Mouse (Mus musculus) lung, adult 18-20 months (tissue): Measurements from ENCODE around the gene Adra1d.

ENCODE experiments used
- DNase-seq, 2 experiments: peaks; one replicate each; pipeline ENCODE4 v3.0.0; 2022; ENCODE audit warnings: mixed read lengths in 2 of 2

The Adra1d gene

DNA sequence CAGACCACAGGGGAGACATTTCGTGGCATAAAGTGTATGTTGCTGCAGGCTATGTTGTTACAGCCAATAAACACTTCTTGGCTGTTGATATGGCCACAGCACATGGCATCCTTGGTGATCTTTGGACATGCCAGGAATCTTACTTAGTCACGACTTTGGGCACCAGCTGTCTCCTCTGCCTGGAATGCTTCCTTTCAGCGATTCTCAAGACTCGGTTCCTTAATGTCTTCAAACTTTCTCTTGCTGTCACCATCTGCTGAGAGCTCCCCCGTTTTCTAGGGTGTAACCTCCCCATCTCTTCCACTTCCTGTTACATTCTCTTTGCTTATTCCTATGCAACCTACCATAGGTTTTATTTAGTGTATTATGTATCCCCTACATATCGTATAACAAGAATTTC is 22.3 kb downstream of the Adra1d start:
- no peak for DNase-seq

DNA sequence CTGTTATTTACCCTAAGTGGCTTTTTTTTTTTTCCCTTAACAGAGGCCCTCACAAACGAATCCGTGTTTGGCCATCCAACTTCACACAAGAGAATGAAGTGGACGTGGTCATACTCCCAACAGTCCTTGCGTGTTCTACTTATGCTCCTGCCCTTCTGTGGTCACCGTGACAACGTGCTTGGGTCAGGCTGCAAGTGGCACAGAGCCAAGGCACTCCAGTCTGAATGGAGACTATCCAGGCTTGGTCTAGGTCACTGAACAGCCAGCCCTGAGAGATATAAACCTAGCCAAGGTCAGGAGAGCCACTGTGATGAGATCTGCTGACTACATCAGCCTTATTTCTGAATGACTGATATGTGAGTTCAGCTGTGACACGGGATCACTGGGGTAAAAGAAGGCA is 23.7 kb downstream of the Adra1d start:
- DNase-seq, result peak; percentile 65 to 76

DNA sequence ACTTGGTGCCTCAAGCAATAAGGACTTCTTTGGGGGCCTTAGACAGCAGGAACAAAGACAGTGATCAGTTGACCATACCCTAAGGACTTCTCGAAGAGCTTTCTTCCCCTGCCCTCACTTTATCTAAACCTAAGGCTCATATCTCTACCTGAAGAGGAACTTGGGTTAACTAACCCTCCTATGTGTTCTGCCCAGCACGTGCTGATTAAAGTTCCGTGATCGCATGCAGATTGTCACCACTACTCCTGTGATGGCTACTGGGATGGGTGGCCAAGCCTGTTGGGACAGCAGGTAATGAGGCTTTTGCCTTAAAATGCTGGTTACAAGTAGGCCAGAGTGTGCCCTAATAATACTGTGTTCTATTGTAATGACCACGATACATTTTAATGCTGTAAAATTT is 26.9 kb downstream of the Adra1d start:
- DNase-seq, result no peak

DNA sequence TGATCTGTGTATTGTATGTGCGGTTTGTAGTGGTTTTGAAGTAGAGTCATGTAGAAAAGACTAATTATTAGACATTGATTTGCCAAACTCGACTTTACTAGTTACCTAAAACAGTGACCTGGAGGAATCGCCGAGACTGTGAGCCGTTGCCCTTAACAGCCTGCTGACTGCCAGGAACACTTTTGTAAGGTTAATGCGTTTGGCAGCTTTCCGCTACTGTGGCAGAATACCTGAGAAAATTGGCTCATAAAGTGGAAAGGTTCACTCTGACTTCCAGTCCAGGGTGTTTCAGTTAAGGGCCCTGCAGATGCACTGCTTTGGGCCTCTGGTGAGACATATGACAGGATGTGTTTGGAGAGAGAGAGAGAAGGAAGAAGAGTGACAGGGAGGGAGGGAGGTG is 30.8 kb downstream of the Adra1d start:
- DNase-seq, result no peak

DNA sequence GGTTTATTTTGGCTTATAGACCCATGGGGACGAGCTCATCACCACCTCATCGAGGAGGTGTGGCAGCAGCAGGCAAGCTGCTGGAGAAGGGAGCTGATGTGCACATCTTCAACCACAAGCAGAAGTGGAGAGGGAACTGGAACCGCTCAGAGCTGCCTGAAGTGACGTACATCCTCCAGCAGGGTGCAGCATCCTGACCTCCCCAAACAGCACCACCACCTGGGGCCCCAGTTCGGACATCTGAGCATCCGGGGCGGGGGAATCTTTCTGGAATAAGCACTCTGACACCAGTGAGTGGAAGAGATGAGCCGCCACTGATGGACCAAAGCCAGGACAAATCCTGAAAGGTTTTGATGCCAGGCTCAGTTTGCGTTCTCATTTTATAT is 31.5 kb downstream of the Adra1d start:
- peak; percentile 39 to 49 for DNase-seq

DNA sequence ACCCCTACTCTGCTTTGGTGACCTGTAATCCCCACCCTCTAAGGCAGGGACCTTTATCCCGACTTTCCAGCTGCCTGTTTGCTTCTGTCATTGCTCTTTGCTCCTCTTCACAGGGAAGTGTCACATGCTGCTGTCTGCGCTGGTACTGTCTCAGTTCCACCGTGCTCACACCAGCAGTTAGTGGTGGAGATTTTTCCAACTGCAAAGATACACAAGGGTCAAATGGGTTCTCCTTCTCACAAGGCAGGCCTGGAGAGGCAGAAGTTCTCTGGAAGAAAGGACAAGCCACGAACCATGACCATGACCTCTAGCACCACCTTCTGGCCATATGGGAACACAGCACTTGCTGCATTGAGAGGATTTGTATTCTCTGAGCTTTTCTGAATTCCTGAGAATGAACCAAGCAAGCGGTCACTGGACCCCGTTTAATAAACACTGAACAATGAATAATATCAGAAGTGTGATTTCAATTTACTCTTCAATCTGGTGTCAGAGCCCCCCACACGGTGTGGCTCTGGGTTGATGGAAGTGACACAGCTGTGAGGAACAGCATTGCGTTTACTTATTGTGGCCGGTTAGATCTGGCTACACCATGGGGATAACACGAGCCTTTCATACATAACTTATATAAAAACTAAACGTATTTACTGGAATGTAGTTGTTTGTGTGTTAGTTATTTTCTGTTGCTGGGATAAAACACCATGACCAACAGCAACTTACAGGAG is 32.0 kb downstream of the Adra1d start:
- DNase-seq, result peak; percentile 35 to 46

DNA sequence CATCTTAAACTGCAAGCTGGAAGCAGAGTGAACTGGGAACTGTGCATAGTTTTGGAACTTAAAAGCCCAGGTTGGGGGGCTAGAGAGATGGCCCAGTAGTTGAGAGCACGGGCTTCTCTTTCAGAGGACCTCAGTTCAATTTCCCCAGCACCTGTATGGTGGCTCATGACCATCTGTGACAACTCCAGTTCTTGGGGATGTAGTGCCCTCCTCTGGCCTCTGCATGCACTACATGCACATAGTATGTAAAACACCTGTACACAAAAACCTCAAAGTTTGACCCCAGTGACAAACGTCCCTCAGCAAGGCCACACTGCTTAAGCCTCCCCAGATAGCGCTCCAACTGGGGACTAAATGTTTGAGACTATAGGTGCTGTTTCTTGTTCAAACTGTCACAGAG is 35.0 kb downstream of the Adra1d start:
- DNase-seq, result no peak

DNA sequence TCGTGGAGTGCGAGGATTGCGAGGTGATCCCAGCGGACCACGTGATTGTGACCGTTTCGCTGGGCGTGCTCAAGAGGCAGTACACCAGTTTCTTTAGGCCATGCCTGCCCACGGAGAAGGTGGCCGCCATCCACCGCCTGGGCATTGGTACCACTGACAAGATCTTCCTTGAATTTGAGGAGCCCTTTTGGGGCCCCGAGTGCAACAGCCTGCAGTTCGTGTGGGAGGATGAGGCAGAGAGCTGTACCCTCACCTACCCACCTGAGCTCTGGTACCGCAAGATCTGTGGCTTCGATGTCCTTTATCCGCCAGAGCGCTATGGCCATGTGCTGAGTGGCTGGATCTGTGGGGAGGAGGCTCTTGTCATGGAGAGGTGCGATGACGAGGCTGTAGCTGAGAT is 41.3 kb downstream of the Adra1d start:
- DNase-seq, result no peak

DNA sequence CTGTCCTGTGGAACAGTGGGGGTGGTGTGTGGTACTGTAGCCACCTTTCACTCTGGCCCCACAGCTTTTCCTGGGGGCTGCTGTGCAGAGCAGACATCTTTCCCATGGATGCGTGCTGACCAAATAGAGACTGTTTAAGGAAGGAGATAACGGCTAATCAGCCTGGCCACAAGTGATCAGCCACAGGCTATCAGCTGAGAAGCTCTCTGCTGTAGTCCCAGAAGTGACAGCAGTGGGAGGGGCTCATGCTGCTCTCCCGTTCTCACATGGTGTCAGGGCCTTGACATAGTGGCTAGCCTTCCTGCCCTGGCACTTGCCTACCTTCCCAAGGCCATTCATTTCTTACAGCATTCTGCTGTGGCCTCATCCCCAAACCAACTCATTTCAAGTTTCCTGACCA is 43.3 kb downstream of the Adra1d start:
- no peak for DNase-seq

DNA sequence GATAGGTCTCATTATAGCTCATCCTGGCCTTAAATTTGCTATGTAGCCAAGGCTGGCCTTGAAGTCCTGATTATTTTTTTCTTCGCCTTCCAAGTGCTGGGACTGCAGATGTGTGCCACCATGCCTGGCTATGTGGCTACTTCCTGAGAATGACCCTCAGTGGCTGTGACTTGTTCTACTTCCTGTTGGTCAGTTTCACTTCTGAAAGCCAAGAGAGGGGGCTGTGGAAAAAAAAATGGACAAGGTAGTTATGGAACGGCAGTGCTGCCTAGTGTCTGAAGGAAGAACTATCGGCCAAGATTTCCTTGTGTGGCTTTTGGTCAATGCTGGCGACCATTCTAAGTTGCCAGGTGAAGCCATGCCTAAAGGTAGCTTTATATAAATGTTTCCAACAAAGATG is 44.5 kb downstream of the Adra1d start:
- no peak for DNase-seq

DNA sequence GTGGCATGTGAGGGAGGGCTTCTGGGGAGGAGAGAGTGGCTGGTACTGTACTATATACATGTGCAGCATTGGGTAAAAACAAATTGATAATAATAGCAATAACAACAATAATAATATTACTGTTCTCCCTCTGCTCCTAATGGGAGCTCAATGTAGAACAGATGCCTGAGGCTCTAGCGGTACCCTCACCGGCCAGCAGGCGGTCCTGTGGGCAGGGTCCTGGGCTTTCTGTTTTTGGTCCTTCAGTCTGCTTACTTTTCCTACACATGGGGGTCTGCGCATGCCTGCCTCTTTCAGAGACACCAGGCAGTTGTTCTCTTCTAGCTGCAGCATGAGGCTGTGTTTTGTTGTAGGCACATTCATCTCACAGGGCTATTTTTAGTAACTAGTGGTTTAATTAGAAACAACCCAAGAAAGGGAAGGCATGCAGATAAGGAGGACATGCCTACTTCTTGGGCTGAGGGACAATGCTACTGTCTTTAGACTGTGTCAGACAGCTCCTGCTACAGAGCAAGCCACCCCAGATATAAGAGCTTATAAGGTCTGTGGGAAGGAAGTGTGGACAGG is 47.9 kb downstream of the Adra1d start:
- no peak for DNase-seq

DNA sequence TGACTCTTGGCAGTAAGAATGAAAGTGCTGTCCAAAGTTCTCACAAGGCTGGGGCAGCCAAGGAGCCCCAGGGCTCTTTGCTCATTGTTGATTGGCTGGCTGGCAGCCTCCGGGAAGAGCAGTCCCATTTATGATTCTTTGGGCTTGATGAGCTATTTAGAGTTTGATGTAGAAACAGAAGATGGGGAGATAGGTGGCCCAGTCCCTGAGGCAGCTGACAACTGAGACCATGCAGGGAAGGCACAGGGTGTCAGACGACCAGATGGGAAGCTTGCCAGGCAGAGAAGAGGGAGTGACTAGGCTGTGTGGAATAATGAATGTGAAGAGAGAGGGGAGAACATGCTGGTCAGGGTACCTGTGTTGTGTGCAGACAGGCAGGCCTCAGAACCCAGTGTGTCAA is 48.6 kb downstream of the Adra1d start:
- no peak for DNase-seq

DNA sequence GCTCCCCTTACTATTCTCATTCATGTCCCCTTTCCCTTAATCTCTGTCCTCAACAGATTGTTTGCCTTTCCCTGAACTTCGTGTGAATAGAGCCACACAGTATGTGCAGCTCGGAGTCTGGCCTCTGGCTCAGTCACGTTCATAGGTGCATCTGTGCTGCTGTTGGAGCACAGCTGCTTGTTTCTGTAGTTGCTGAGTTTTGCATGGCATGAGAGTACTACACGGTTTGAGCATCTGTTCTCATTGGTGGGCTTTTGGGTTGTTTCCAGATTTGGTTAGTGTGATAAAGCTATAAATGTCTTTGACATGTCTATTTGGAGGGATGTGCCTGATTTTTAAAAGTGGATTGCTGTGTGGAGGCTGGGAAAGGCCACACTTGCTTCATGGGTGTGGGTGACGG is 51.6 kb downstream of the Adra1d start:
- no peak for DNase-seq

DNA sequence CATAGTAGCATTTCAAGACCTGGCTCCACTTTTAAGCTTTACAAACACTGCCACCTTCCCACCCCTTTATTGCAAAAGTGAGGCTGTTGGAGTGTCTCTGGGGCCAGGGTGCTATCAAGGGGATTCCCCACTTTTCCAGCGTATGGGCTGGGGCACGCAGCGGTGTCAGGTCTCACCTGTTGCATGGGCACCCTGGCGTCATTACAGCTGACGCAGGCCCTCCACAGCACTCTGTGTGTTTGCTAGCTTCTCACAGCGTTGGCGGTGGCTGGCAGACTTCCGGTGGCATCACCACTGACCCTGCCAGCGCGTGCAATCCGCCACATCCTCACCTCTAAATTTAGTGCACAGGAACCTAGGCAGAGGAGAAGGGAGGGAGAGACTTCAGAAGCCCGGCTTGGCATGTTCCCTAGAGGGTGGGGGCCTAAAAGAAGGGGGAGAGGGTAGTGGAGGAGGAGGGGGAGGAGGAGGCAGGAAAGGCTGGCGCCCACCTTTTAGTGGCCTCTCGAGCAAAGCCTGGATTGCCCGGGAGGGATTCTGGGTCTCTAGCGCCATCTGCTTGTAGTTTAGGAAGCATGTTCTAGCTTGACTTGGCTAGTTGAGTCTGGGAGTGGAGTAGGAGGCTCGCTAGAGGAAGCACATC is 52.3 kb downstream of the Adra1d start:
- peak; percentile 76 to 82 for DNase-seq

DNA sequence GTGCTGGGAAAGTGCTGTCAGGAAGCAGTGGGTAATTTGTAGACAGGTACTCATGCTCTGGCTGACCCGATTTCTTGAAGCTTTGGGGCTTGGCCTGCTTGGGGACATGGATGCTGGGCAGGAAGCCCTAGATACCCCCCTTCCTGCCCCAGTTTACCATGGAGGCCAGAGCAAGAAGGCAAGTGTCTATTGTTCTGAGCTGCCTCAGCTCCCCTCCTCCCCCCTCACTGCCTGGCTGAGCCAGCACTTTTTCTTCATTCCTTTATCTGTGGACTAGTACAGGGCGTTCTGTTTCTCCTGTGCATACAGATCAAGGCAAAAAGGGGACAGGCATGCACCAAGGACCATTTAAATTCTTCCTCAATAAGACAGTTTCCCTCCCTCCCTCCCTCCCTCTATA is 53.6 kb downstream of the Adra1d start:
- no peak for DNase-seq

DNA sequence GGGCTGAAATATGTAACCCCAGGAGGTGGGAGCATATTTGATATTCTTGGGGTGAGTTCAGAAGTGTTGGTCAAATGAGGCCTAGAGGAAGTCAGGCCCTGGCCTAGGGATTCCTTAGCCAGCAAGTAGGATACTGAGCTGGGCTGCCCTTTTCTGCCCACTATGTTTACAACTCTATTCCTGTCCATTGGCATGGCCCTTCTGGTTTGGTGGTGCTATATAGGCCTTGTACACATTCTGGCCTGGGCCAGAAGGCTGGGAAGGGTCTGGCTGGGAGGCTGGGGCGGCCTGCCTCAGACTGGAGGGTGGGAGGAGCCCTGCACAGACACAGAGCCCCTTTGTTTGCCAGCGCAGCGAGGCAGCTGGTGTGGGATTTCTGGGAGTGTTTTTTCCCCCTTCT is 55.7 kb downstream of the Adra1d start:
- DNase-seq, result no peak

DNA sequence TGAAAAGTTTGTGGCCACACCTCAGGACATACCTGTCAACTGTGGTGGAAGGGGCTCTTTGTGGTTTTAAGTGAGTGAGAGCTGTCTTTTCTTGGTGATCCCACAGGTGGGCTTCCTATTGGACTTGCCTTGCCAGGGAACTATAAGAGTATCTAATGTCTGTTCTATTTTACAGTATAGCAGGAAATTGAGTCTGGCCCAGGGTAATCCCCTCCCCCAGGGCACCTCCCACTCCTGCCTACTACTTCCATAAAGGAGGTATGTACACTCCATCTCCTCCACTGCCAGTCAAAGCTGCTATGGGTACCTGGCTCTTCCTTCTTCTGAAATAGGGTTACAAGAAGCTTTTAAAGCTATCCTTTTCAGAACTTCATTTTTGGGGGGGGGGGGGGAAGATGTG is 56.7 kb downstream of the Adra1d start:
- DNase-seq, result no peak

DNA sequence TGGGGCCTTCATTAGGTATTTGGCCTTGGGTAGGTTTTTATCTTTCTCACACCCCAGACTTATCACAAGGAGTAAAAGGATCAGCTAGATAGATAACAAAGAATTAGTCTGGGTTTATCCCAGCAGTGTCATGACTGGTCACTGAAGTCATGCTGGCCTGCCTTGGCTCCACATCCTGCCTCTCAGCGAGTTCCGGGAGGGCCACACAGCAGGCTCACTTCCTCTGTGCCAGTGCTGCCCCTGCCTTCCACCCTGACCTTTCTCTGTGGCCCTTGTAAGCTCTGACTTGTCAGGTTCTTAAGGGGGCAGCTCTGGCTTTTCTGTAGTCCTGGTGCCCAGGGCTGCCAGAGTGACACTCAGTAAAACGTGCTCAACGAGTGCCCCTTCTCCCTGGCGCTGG is 59.5 kb downstream of the Adra1d start:
- no peak for DNase-seq

DNA sequence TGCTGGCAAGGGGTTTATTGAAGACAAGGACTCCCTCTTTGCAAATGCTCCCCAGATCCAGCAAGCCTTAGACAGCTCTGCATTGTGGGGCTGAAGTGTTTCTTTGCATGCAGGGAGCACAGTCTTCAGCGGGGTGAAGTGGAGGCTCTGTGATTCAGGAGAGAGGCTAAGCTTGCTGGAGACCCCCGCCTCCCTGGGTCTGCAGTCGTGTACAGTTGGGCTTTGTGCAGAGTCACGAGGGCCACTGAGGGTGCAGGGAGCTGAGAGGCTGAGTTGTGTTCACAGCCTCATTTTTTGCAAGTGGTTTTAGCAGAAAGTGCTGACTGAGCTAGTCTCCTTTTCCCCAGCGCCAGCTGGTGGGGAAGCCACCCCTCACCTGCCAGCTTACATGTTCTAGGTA is 60.2 kb downstream of the Adra1d start:
- no peak for DNase-seq

DNA sequence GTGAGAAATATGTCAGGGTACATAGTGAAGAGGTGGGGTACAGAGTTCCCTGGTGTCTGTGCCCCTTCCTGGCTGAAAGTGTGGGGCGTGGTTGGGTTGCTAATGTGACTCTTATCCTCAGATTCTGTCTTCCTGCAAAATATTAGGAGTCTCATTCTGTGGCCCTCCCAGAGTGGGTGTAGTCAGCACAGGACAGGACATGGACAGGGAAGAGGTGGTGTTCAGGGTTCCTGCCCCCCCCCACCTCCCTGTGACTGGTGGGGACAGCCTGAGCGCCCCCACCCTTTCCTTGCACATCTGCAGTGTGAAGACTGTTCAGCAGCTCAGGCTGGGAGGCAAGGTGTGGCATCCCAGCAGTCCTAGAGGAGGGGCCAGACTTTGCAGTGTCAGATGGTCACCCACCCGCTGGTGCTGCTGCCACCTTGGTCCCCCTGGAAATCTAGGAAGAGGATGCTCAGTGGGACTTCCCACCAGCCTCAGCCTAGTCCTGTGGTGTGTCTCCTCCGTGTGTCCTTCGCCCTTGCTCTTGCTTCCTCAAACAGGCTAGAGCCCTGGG is 62.7 kb downstream of the Adra1d start:
- no peak for DNase-seq

DNA sequence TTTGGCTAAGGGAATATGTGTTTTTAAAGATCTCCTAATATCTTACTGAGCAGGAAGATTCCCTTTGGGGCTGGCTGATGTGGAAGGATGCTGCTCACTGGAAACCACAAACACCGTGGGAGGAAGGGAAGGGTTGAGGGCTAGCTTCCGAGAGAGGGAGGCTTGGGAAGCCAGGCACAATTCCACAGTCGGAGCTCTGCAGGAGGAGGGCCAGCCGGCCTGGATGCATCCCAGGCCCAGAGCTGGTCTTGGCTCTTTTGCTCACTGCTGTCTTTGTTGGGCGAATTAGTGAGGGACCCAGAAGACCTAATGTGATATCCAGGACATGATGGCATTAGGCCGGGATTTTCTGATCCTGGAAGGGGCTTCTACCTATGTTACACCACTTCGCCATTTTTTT is 63.9 kb downstream of the Adra1d start:
- DNase-seq, result no peak

DNA sequence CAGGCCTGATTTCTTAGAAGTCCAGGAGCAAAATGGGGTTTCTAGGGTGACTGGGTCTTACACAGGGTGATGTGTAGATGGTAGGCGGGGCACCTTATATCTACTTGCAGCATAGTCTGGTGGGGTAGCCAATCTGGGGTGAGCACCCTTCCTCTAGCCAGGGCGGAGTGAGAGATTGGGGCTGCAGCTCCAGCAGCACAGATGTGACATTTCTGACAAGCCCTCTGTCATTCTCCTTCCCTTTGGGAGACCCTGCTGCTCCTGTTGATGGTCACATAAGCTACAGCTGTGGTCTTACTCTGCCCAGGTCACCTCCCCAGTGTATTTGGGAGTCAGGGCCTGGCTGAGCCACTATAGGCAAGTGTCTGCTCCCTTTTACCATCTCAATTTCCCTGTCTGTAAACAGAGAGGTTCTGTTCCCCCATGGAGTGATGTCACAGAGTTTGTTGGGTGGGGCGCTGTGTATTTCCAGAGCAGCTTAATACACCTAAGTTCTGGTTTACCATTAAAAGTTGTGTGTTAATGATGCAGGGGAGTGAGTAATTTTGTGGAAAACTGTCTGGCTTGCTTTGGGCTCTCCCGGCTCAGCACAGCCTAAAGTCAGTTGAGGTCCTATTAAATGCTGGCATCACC is 64.7 kb downstream of the Adra1d start:
- DNase-seq, result no peak

DNA sequence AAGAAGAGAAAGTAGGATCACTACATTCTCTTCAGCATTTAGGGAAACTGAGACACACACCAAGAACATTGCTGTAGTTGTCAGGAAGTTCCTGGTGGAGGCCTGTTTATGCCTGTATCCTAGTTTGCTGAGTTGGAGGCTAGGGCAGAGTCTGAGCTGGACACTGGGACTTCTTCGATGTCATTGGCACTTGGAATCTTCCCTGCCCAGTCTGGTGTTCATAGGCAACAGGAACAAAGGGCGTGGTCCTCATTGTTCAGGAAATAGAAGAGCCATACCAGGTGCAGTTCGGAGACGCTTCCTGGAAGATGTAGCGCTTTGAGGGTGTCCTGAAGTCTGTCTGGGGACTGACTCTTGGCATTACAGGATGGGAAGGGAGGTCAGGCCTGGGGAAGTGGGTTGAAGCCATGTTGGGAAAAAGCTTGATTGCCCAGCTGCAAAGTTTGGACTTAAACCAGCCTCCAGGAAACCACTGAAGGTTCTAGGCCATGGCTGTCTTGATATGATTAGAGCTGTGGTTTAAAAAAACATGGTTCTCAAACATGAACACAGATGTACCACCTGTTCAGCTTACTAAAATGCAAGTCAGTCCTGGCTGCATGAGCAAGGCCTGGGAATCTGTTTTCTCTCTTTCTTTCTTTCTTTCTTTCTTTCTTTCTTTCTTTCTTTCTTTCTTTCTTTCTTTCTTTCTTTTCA is 65.8 kb downstream of the Adra1d start:
- DNase-seq, result no peak
